Comparison of ENCODE assay signal across 7 mouse cellular contexts in the genomic region with DNA sequence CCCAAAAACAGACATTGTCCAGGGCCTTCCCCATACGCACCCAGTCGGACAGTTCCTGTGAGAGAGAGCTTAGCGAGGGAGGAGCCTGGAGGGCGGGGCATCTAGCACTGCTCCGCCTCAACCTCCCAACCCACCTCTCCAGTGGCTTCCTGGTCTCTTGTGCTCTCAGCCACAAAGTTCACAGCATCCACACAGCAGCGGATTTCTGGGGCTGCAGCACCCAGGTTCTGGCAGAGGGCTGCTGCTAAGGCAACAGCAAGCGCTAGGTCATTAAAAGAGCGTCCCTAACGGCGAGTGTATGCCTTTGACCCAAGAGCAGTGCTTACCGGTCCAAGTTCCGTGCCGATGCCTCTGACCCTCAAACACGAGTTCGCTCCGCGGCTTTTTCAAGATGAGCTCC. TPM values are rescaled to one million over a fixed set of nuclear protein-coding genes. Genes with fewer than 3 reads are reported as not detected.
A peak's percentile ranks its signal among the peaks of the same experiment; 100 is the strongest.
DNase-seq lines count a peak whose midpoint lies in the region; ATAC-seq lines count a peak whose summit lies in the region.

No protein-coding gene starts in this region.

- no peaks in the 10 kb centered on the region for H3K9me3 ChIP-seq in forebrain, embryonic 16.5 days (ENCODE audit: control insufficient read depth, low read length)
- H3K9me3 ChIP-seq in hindbrain, embryonic 12.5 days (replicated peaks): no peaks in the 10 kb centered on the region
- H3K9me3 ChIP-seq in midbrain, embryonic 16.5 days (replicated peaks; ENCODE audit: control insufficient read depth, low read length, poor library complexity, severe bottlenecking): no peaks in the 10 kb centered on the region

- H3K4me2 ChIP-seq in forebrain, embryonic 16.5 days (ENCODE audit: low read length): peak overlapping the region; percentile 50
- peak overlapping the region; percentile 54 for H3K4me2 ChIP-seq in hindbrain, embryonic 12.5 days (replicated peaks)
- H3K4me2 ChIP-seq in midbrain, embryonic 16.5 days (ENCODE audit: low read length): peak overlapping the region; percentile 46

- H3K4me3 ChIP-seq in brown adipose tissue, adult 24 weeks (ENCODE audit: insufficient read depth, low read depth, low read length): peak overlapping the region; percentile 56
- H3K4me3 ChIP-seq in forebrain, embryonic 16.5 days (replicated peaks; ENCODE audit: low read length): peak overlapping the region; percentile 22
- peak overlapping the region; percentile 25 for H3K4me3 ChIP-seq in hindbrain, embryonic 12.5 days
- peak overlapping the region; percentile 13; the same call in 1 of the 2 replicates for H3K4me3 ChIP-seq in midbrain, embryonic 16.5 days (ENCODE audit: low read depth, low read length)

- 2% methylated on average over 17 of the region's 17 CpGs for WGBS in forebrain, embryonic 16.5 days
- WGBS in hindbrain, embryonic 12.5 days: 1% methylated on average over 17 of the region's 17 CpGs
- WGBS in midbrain, embryonic 16.5 days: 3% methylated on average over 17 of the region's 17 CpGs

- H3K4me1 ChIP-seq in brown adipose tissue, adult 24 weeks (ENCODE audit: control insufficient read depth, insufficient read depth, insufficient read length, low read length): no peaks in the 10 kb centered on the region
- peaks cover 6% of the 10 kb centered on the region for H3K4me1 ChIP-seq in forebrain, embryonic 16.5 days (replicated peaks; ENCODE audit: control insufficient read depth, insufficient read depth, low read length)
- H3K4me1 ChIP-seq in hindbrain, embryonic 12.5 days: peaks cover 9% of the 10 kb centered on the region
- peaks cover 3% of the 10 kb centered on the region; the same call in 1 of the 2 replicates for H3K4me1 ChIP-seq in midbrain, embryonic 16.5 days (ENCODE audit: control insufficient read depth, insufficient read depth, low read length)

- peaks cover 15% of the 10 kb centered on the region for H3K36me3 ChIP-seq in forebrain, embryonic 16.5 days (ENCODE audit: control insufficient read depth, insufficient read depth)
- H3K36me3 ChIP-seq in hindbrain, embryonic 12.5 days: peaks cover 36% of the 10 kb centered on the region
- peaks cover 19% of the 10 kb centered on the region for H3K36me3 ChIP-seq in midbrain, embryonic 16.5 days (ENCODE audit: control insufficient read depth, insufficient read depth, low read length)

- peak; percentile 68 for DNase-seq in Muller cell, postnatal 12 days (ENCODE audit: inconsistent ontology term)
- peak; percentile 80 for DNase-seq in liver
- DNase-seq in testis, postnatal 10 days (ENCODE audit: low spot score): peak; percentile 71

- no peaks in the 10 kb centered on the region for H3K27me3 ChIP-seq in forebrain, embryonic 16.5 days (replicated peaks; ENCODE audit: control insufficient read depth, insufficient read depth, low read length)
- H3K27me3 ChIP-seq in hindbrain, embryonic 12.5 days: peaks cover 14% of the 10 kb centered on the region
- H3K27me3 ChIP-seq in midbrain, embryonic 16.5 days (ENCODE audit: control insufficient read depth, insufficient read depth, low read depth, low read length): no peaks in the 10 kb centered on the region

- no peak overlapping the region for H3K27ac ChIP-seq in brown adipose tissue, adult 24 weeks (replicated peaks; ENCODE audit: low read depth, low read length)
- no peak overlapping the region for H3K27ac ChIP-seq in forebrain, embryonic 16.5 days (ENCODE audit: low read length)
- no peak overlapping the region for H3K27ac ChIP-seq in hindbrain, embryonic 12.5 days
- no peak overlapping the region for H3K27ac ChIP-seq in midbrain, embryonic 16.5 days (ENCODE audit: low read length)

- peak; percentile 50; the same call in 1 of the 2 replicates for ATAC-seq in forebrain, embryonic 16.5 days
- no peak for ATAC-seq in hindbrain, embryonic 12.5 days (ENCODE audit: low FRiP score)
- ATAC-seq in midbrain, embryonic 16.5 days: no peak

- H3K9ac ChIP-seq in forebrain, embryonic 16.5 days (replicated peaks; ENCODE audit: low read depth, low read length): peak overlapping the region; percentile 41; the same call in 1 of the 2 replicates
- H3K9ac ChIP-seq in hindbrain, embryonic 12.5 days: peak overlapping the region; percentile 47
- peak overlapping the region; percentile 4; the same call in 1 of the 2 replicates for H3K9ac ChIP-seq in midbrain, embryonic 16.5 days (ENCODE audit: low read depth, low read length)

RNA-seq across cellular contexts. Expression of a gene that starts 0.6 kb away (rescaled TPM):
- polyA plus RNA-seq in brown adipose tissue, adult 24 weeks (2012; ENCODE audit: insufficient read depth, insufficient read length, missing spikeins): not detected in 2 replicates
- not detected in 2 replicates for polyA plus RNA-seq in forebrain, embryonic 16.5 days (2015; fragmentation: Nextera tagmentation; extraction: Ambion mirVana)
- polyA plus RNA-seq in hindbrain, embryonic 12.5 days (2016; fragmentation: Nextera tagmentation; extraction: Ambion mirVana): not detected in 2 replicates
- polyA plus RNA-seq in midbrain, embryonic 16.5 days (2015; fragmentation: Nextera tagmentation; extraction: Ambion mirVana): not detected in 2 replicates

RNA-seq across cellular contexts. Expression of a gene that starts 3.9 kb away (rescaled TPM):
- polyA plus RNA-seq in brown adipose tissue, adult 24 weeks (2012; ENCODE audit: insufficient read depth, insufficient read length, missing spikeins): not detected in 2 replicates
- 0.39 TPM in 1 of 2 replicates, not detected in the other for polyA plus RNA-seq in forebrain, embryonic 16.5 days (2015; fragmentation: Nextera tagmentation; extraction: Ambion mirVana)
- polyA plus RNA-seq in hindbrain, embryonic 12.5 days (2016; fragmentation: Nextera tagmentation; extraction: Ambion mirVana): not detected in 2 replicates
- polyA plus RNA-seq in midbrain, embryonic 16.5 days (2015; fragmentation: Nextera tagmentation; extraction: Ambion mirVana): not detected in 2 replicates

RNA-seq across cellular contexts. Expression of a gene that starts 23.8 kb away (rescaled TPM):
- not detected in 2 replicates for polyA plus RNA-seq in brown adipose tissue, adult 24 weeks (2012; ENCODE audit: insufficient read depth, insufficient read length, missing spikeins)
- polyA plus RNA-seq in forebrain, embryonic 16.5 days (2015; fragmentation: Nextera tagmentation; extraction: Ambion mirVana): 0.15 and 0.17 TPM in 2 replicates
- polyA plus RNA-seq in hindbrain, embryonic 12.5 days (2016; fragmentation: Nextera tagmentation; extraction: Ambion mirVana): 0.10 and 0.38 TPM in 2 replicates
- 0.12 and 0.21 TPM in 2 replicates for polyA plus RNA-seq in midbrain, embryonic 16.5 days (2015; fragmentation: Nextera tagmentation; extraction: Ambion mirVana)

RNA-seq across cellular contexts. Expression of a gene that starts 32.0 kb away (rescaled TPM):
- polyA plus RNA-seq in brown adipose tissue, adult 24 weeks (2012; ENCODE audit: insufficient read depth, insufficient read length, missing spikeins): 44.0 and 52.3 TPM in 2 replicates
- polyA plus RNA-seq in forebrain, embryonic 16.5 days (2015; fragmentation: Nextera tagmentation; extraction: Ambion mirVana): 133 and 135 TPM in 2 replicates
- 96.0 and 102 TPM in 2 replicates for polyA plus RNA-seq in hindbrain, embryonic 12.5 days (2016; fragmentation: Nextera tagmentation; extraction: Ambion mirVana)
- polyA plus RNA-seq in midbrain, embryonic 16.5 days (2015; fragmentation: Nextera tagmentation; extraction: Ambion mirVana): 105 TPM in 2 replicates

RNA-seq across cellular contexts. Expression of a gene that starts 32.2 kb away (rescaled TPM):
- 166 and 170 TPM in 2 replicates for polyA plus RNA-seq in brown adipose tissue, adult 24 weeks (2012; ENCODE audit: insufficient read depth, insufficient read length, missing spikeins)
- 159 and 174 TPM in 2 replicates for polyA plus RNA-seq in forebrain, embryonic 16.5 days (2015; fragmentation: Nextera tagmentation; extraction: Ambion mirVana)
- 145 and 148 TPM in 2 replicates for polyA plus RNA-seq in hindbrain, embryonic 12.5 days (2016; fragmentation: Nextera tagmentation; extraction: Ambion mirVana)
- polyA plus RNA-seq in midbrain, embryonic 16.5 days (2015; fragmentation: Nextera tagmentation; extraction: Ambion mirVana): 171 and 174 TPM in 2 replicates
